Mouse (Mus musculus) ES-Bruce4 (cell line): Measurements from ENCODE around the gene Arfip1. TPM values are rescaled to one million over a fixed set of nuclear protein-coding genes. Genes with fewer than 3 reads are reported as not detected.
"Not testable (repeated sequence)": the region's sequence is repeated elsewhere in the genome, so short reads cannot be mapped to it uniquely, and the experiment has no call there.

Experiments used
- H3K27ac ChIP-seq: 2 replicates; pipeline ENCODE4 v1.5.1; 2012; ENCODE audit warnings: low read length, inconsistent platforms; ENCODE audit not compliant: insufficient read depth
- H3K27me3 ChIP-seq: 2 replicates; pipeline ENCODE4 v1.6.1; 2012; ENCODE audit warnings: mild to moderate bottlenecking, low read length, inconsistent platforms; ENCODE audit not compliant: control insufficient read depth, poor library complexity, insufficient read depth, severe bottlenecking
- H3K36me3 ChIP-seq: 2 replicates; pipeline ENCODE4 v1.6.1; 2012; ENCODE audit warnings: inconsistent platforms, mild to moderate bottlenecking, low read length, moderate library complexity; ENCODE audit not compliant: control insufficient read depth, poor library complexity, insufficient read depth, severe bottlenecking
- H3K4me1 ChIP-seq: one replicate; pipeline ENCODE4 v1.8.1; 2011; ENCODE audit warnings: low read length; ENCODE audit not compliant: control insufficient read depth, insufficient read depth
- H3K4me3 ChIP-seq: 2 replicates; pipeline ENCODE4 v1.5.1; 2011; ENCODE audit warnings: low read depth, mild to moderate bottlenecking, low read length
- H3K9ac ChIP-seq: 2 replicates; pipeline ENCODE4 v1.6.1; 2012; ENCODE audit warnings: low read depth, mild to moderate bottlenecking, inconsistent platforms; ENCODE audit not compliant: poor library complexity, severe bottlenecking
- H3K9me3 ChIP-seq: replicated peaks from 2 replicates; pipeline ENCODE4 v1.6.1; 2012; ENCODE audit warnings: mild to moderate bottlenecking, low read length, inconsistent platforms; ENCODE audit not compliant: control insufficient read depth, poor library complexity, insufficient read depth, severe bottlenecking
- CTCF ChIP-seq: IDR thresholded peaks from one replicate; pipeline ENCODE4 v1.8.1; 2011; ENCODE audit warnings: low read depth, low read length
- EP300 ChIP-seq: IDR thresholded peaks from 2 replicates; pipeline ENCODE4 v1.6.1; 2011; ENCODE audit warnings: low read depth, low read length; ENCODE audit not compliant: insufficient read depth
- POLR2A ChIP-seq: IDR thresholded peaks from one replicate; pipeline ENCODE4 v1.8.1; 2011; ENCODE audit warnings: low read length; ENCODE audit not compliant: insufficient read depth
- polyA plus RNA-seq: library from polyadenylated mRNA; stranded (reverse); fragments of >200 nt; gene quantifications from 2 replicates; pipeline ENCODE4 v1.2.4, GENCODE M21; 2011; ENCODE audit warnings: low read depth; ENCODE audit not compliant: missing spikeins, insufficient read depth, insufficient read length

Arfip1 gene
- polyA plus RNA-seq, 1 experiment: 32.9 TPM

GRCm38 (mm10) chr3:84563415-84563814 lies 19.0 kb downstream of the Arfip1 start:
- H3K4me1 ChIP-seq: no peaks in the 10 kb centered on the region
- H3K4me3 ChIP-seq: no peak overlapping the region
- TF ChIP-seq POLR2A (no peak), EP300 (no peak), CTCF (no peak)
- H3K27ac ChIP-seq: no peak overlapping the region
- H3K36me3 ChIP-seq: no peaks in the 10 kb centered on the region
- H3K9me3 ChIP-seq: no peaks in the 10 kb centered on the region
- H3K27me3 ChIP-seq: no peaks in the 10 kb centered on the region
- no peak overlapping the region for H3K9ac ChIP-seq

- H3K4me3 ChIP-seq, H3K9ac ChIP-seq, H3K36me3 ChIP-seq, H3K27ac ChIP-seq, H3K4me1 ChIP-seq, H3K27me3 ChIP-seq, H3K9me3 ChIP-seq: not testable (repeated sequence)
Measured at GRCm38 (mm10) chr3:84562911-84563310, 19.5 kb downstream of the Arfip1 start.

GRCm38 (mm10) chr3:84558301-84558700 lies 24.1 kb downstream of the Arfip1 start:
- TF ChIP-seq EP300 (no peak), POLR2A (no peak), CTCF (no peak)
- H3K36me3 ChIP-seq: no peaks in the 10 kb centered on the region
- H3K27ac ChIP-seq: no peak overlapping the region
- no peaks in the 10 kb centered on the region for H3K27me3 ChIP-seq
- H3K4me3 ChIP-seq: no peak overlapping the region
- H3K4me1 ChIP-seq: no peaks in the 10 kb centered on the region
- H3K9ac ChIP-seq: no peak overlapping the region
- H3K9me3 ChIP-seq: no peaks in the 10 kb centered on the region

- no peaks in the 10 kb centered on the region for H3K4me1 ChIP-seq
- no peak for TF ChIP-seq CTCF
- TF ChIP-seq POLR2A: no peak
- no peak for TF ChIP-seq EP300
- H3K27ac ChIP-seq: no peak overlapping the region
- no peak overlapping the region for H3K9ac ChIP-seq
- H3K36me3 ChIP-seq: no peaks in the 10 kb centered on the region
- H3K27me3 ChIP-seq: no peaks in the 10 kb centered on the region
- H3K9me3 ChIP-seq: no peaks in the 10 kb centered on the region
- no peak overlapping the region for H3K4me3 ChIP-seq
Measured at GRCm38 (mm10) chr3:84555780-84556179, 26.6 kb downstream of the Arfip1 start.

- Histone ChIP-seq H3K27ac (no peak overlapping the region), H3K4me3 (no peak overlapping the region), H3K9ac (no peak overlapping the region), H3K36me3 (no peaks in the 10 kb centered on the region), H3K9me3 (no peaks in the 10 kb centered on the region), H3K4me1 (no peaks in the 10 kb centered on the region), H3K27me3 (no peaks in the 10 kb centered on the region)
- TF ChIP-seq CTCF (no peak), POLR2A (no peak), EP300 (no peak)
Measured at GRCm38 (mm10) chr3:84547177-84547576, 35.2 kb downstream of the Arfip1 start.

- not testable (repeated sequence) for H3K4me3 ChIP-seq, H3K27me3 ChIP-seq, H3K36me3 ChIP-seq, H3K9me3 ChIP-seq, H3K27ac ChIP-seq, H3K4me1 ChIP-seq, H3K9ac ChIP-seq
Measured at GRCm38 (mm10) chr3:84542450-84542849, 40.0 kb downstream of the Arfip1 start.

GRCm38 (mm10) chr3:84541881-84542280 lies 40.5 kb downstream of the Arfip1 start:
- TF ChIP-seq EP300: no peak
- TF ChIP-seq CTCF: no peak
- no peak for TF ChIP-seq POLR2A
- no peak overlapping the region for H3K27ac ChIP-seq
- no peak overlapping the region for H3K9ac ChIP-seq
- no peaks in the 10 kb centered on the region for H3K4me1 ChIP-seq
- H3K36me3 ChIP-seq: no peaks in the 10 kb centered on the region
- H3K9me3 ChIP-seq: no peaks in the 10 kb centered on the region
- H3K27me3 ChIP-seq: no peaks in the 10 kb centered on the region
- H3K4me3 ChIP-seq: no peak overlapping the region
